Mouse (Mus musculus): ENCODE results near the gene Frmd4b. TPM values are rescaled to one million over a fixed set of nuclear protein-coding genes. Genes with fewer than 3 reads are reported as not detected.

The Frmd4b gene
- total RNA-seq, 2 experiments from 2014 or later, result 31.2 to 33.8 TPM

DNA sequence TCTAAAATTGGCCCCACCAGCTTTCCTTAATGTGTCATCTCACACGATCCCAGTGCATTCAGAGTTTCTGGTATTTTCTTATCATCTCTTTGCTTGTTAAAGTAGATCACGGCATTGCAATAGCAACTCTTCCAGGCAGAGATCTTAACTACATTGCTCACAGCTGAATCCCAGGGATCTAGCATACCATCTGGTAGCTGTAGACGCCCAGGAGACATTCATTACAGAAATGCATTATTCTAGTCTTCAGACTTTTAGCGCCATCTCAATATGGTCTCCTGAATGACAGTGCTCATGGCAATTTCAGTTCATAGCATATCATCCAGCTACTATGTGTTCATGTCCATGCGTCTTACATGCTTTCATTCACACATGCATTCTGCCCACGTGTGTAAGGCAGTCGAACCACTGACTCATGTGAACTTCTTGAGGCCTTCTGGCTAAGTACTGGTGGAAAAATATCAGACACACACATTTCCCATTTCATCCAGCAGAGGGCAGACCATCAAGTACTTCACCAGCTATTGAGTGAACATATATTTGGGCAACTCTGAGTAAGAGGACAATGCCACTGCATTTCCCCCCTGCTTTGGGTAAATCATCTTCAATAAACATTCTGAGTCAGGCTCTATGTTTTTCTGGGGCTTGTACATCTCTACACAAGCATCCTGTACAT, 197.4 kb downstream of the Frmd4b start:
- peak; percentile 83 to 86 for DNase-seq (ENCODE audit: low spot score in 2 of 2)

DNA sequence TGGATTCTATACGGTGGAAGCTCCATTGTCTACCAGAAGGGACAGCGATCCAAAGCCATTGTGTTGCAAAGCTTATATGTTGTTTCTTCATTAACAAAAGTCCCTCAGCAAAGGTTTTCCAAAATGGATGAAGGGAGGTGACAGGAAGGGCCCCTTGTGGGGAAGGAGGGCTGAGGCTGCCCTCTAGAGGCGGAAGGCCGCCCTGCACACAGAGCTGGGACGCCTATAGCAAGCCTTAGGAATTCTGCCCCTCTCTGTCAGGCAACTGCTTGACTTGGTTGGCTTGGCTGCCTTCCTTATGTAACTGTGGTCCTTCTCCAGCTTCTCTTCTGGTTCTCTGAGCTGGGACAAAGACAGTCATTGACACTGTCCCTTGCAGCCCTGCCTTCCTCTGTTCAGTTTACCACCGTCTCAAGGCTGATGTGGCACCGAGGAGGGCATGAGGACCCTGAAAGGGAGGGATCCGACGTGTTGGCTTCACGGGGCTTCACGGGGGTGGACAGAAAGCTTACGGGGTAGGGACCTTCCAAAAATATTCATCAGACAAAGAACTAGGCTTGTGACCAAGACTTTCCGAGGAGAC, 200.3 kb downstream of the Frmd4b start:
- DNase-seq (ENCODE audit: low spot score in 2 of 2), result peak; percentile 76 to 79

DNA sequence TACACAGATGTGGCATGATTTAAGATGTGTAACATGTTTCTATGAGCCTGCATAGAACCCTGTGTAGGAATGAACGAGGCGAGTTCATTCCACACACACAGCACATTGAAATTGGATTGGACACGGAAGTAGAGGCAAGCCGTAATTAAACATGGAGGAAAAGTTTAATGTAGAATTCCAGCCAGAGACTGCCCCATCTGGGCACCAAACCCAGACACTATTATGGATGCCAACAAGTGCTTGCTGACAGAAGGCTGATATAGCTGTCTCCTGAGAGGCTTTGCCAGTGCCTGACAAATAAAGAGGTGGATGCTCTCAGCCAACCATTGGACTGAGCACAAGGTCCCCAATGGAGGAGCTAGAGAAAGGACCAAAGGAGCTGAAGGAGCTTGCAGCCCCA, 201.8 kb downstream of the Frmd4b start:
- peak in 1 of 2 experiments; percentile 29 for DNase-seq (ENCODE audit: low spot score in 2 of 2)

DNA sequence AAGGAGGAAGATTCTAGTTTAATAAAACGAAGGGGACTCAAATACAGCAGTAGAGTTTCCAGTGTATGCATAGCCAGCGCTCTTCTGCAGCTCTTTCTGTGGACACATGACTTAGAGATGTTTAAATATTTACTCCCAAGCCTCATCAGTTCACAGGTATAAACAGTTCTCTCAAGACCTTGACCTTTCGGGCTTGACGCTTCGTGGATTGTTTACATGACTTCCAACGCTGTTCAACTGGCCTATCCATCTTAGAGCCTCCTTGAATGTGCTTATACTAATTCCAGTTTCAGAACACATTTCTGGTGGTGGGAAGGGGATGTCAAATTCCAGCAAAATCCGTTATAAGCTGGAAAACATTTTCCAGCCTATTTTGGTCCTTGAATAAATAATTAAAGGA, 203.9 kb downstream of the Frmd4b start:
- no peak for DNase-seq (ENCODE audit: low spot score in 2 of 2)

DNA sequence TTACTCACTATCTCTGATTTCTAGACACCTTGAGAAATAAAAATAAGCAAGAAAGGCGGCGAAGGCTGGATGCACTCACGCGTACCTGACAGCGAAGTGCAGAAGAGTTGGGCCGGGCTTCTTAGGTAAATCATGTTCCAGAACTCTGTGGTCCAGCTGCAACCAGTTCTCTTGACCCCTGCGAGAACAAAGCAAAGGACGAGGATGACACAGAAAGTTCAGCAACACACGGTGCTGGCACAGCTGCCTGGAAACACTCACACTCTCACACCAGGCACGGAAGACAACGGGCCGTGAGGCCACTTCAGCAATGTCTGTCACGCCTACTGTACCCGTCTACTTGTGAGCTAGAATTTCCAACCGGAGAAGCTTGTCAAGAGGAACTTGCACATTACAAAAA, 204.9 kb downstream of the Frmd4b start:
- no peak for DNase-seq (ENCODE audit: low spot score in 2 of 2)

DNA sequence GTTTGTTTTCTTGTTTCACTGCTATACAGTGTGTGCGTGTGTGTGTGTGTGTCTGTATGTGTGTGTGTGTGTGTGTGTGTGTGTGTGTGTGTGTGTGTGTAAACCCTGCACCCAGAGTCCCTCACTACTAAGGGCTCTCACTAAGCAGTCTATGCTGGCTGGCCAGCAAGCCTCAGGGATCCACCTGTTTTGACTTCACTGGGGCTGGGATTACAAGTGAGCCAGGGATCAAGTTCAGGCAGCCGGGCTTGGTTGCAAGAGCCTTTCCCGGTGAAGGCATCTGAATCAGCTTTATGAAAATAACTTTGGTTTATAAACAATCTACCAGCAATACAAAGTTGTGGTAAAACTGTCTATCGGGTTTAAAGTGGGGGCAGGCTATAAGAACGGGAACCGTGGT, 206.0 kb downstream of the Frmd4b start:
- DNase-seq (ENCODE audit: low spot score in 2 of 2), result no peak

DNA sequence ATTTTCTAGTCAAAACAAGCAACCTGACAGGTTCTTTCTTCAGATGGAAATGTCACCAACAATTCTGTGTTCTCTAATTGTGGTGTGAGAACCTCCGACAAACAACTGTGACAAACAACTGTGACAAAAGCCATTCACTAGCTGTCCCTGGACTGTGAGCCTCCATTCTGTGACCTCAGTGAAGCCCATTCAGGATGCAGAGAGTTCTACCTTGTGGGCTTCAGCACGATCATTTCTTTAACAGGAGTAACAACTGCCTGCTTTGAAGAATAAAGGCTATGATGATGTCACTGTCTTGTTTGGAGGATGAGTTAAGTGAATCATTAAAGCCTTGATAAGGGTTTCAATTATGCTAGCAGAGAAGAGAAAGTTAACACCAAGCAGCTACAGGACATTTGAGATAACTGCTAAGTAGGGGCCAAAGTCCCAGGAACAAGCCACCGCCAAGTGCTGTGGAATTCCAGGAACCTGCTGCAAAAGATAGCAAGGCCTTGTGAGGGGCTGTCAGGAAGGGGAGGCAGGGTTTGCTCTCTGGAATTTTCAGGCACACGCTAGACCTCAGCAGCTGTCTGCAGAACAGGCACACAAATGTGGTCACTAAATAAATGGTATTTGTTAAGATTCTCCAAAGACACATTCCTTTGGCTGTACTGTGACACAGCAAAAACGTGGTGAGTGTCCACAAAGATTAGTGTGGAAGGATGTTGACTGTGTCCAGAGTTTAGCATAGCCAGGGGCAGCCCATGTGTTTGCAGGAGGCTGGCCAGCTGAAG, 207.7 kb downstream of the Frmd4b start:
- no peak for DNase-seq (ENCODE audit: low spot score in 2 of 2)

DNA sequence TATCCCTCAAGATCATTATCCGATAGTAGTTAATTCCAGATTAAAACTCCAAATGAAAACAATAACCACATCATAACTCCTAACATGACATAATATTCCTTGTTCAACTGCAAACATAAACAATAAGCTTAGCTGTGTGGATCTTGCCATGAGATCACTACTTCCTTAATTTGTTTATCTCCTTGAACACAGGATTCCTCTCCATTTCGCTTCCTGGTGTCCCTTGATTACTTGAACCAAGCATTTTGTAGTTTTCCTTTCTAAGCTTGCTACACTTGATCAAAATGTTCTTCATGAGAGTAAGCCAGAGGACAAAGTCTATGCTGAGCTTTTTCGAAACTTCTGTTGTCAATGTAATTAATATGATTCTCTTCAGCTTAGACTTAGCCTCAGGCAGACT, 209.4 kb downstream of the Frmd4b start:
- DNase-seq (ENCODE audit: low spot score in 2 of 2), result no peak

DNA sequence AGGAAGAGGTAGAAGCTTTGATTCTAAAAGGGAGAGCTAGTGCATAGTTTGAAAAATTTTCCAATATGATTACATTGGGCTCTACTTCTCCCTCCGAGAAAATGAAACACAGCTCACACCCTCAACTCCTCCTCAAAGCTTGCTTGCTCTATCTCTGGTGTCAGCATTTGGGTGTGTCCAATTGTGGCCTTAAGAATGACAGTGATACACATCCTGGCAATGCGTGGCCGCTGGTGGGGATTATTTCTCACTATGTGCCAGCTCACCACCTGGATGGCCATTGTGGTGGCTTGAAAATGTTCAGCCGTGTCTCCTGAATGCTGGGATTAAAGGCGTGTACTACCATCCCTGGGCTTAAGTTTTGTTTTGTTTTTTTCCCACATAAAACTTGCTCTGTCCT, 209.9 kb downstream of the Frmd4b start:
- no peak for DNase-seq (ENCODE audit: low spot score in 2 of 2)

DNA sequence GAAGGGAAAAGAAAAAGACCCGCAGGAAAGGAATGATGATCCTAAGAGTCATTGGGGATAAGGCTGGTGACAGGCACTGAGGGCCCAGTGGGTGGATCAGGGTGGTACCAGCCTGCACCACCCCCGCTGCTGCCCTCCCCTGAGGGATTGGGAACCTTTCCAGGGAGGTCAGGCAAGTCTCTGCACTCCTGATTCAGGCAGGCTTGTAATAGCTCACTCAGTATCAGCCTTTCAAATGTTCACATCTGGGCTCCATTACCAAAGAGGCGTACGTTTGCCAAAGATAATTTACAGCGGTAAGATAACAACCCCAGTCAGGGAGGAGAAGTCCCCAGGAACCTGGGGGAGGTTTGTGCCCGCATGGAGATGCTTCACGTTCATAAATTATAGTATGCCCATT, 212.0 kb downstream of the Frmd4b start:
- no peak for DNase-seq (ENCODE audit: low spot score in 2 of 2)

DNA sequence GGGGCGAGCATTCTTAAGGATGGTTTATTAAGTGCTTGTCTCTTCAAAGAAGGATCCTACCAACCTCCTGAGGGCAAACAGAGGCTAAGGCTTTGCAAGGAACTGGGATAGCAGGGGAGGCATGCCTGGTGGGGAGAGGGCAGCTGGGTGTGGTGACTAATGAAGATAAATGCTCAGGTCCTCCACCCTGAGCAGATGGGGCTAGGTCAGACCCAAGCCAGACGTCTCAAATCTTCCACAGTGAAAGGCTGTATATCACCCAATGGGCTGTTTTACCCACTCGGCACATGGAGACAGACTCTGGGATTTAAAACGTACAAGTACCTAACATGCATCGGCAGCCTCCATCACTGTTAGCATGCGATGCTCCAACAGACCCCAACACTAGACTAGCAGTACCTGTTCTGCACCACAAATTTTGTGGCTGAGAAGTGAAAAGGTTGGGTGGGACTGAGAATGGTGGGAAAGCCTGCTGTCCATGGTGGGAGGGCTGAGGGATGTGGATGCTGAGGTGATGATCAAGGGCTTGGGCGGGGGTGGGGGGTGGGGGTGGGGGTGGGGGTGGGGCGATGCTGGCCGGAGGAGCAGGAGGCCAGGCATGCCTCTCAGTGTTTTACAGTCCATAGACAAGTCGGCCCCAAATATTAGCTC, 214.4 kb downstream of the Frmd4b start:
- no peak for DNase-seq (ENCODE audit: low spot score in 2 of 2)

DNA sequence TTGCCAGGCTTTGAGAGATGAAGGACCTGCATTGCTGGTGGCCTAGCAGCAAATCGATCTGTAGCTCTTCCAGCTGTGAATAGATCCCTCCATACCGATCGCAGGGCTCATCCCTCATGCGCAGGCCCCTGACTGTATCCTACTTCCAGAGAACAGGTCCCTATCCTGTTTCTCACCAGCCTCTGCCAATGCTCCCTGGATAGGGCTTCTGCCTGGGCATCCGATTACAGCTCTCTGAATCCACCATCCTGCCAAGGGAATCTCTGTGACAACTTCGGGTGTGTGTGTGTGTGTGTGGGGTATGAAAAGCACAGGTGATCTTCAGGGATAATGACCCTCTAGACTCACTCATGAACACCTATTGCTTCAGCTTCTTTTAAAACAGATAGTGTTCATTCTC, 216.9 kb downstream of the Frmd4b start:
- no peak for DNase-seq (ENCODE audit: low spot score in 2 of 2)

DNA sequence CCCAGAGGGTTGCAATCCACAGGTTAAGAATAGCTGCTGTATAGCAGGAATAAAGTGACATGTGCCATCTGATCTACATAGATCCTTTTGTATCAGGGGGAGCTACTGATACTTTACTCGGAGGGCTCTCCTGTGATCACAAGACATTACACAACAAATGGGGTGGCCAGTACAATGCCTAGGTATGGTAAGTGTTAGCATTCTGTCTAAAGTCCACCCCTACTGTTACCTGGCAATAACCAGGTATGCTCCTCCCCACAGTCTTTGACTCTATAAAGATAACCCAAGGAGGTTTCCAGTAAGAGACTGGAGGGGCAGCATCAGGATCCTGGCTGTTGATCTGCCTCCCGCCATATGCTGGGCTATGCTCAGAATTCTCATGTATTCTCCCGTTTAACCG, 219.4 kb downstream of the Frmd4b start:
- DNase-seq (ENCODE audit: low spot score in 2 of 2), result no peak

DNA sequence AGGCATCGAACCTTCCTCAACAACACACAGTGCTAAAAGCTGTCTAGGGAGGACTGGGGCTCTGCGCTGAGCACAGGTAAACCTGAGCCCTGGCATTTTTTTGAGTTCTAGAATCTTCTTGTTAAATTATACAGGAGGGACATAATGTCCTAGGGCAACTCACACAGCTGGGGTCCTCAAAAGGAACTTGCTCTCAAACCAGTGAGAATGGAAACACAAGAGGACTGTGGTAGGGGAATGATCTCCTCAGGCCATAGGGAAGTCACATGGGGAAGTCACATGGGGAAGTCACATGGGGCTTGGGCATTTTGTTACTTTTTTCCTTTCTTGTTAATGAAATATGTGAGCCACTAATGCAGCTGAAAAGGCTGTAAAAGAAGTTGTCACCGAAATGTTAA, 220.4 kb downstream of the Frmd4b start:
- DNase-seq (ENCODE audit: low spot score in 2 of 2), result no peak

DNA sequence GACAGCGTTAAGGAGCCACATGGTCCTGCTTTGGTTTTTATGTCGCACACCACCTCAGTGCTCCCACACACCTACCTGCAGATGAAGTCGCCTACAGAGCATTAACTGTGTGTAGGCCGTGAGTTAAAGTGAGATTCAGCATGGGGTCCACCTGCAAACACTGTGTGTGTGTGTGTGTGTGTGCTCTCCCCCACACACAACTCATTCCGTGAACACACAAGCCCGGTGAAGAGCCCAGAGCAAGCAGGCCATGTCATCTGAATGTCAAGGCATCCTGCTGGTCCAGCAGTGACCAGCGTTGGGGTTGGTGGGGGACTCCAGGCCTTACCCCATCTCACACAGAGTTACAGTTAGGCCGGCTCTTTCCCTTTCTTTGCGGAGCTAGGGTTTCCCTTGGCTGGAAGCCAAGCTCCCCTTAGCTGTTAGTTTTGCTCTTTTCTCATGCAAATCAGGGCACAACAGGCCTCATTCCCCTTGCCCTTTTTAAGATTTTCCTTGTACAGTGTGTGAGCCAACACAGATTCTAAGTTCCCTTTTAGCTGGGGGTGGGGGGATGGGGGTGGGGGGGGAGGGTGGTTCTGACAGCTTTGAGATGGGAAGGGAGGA, 220.9 kb downstream of the Frmd4b start:
- DNase-seq (ENCODE audit: low spot score in 2 of 2), result peak; percentile 30 to 49

DNA sequence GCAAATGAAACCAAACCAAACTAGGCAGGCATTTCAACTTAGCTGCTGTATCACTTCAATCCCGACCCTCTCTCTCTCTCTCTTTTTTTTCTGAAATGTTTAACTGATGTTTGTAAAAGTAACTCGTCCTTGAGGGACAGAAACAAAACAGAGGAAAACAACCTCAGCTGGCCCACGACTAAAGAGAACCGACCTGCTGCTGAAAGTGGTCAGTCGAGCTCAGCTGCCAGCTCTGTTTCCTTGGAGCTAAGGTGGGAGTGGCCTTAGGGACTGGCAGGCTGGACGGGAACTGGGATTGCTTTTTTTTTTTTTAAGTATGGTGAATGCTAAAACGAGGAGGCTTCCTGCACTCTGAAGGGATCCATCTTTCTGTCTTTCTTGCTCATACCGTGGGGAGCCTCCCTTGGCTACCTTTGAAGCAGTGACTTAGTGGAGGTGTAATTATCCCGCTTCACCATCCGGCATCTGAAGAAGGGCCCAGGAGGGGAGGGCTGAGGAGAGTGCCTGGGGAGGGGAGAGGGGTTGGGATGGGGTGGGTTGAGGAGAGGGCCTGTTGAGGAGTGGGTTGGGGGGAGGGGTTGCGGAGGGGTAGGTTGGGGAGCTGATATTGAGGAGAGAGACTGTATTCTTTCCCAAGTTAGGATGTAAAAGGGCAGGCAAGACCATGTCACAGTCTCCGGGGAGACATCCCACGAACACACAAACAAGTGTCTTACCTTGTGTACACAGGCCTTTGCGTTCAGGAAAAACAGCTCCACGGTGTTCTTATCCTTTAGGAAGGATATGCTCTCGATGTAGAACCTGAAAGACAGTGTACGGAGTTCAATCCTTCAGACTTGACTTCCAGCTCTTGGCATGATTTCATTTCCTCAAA, 221.6 kb downstream of the Frmd4b start:
- peak; percentile 26 to 41 for DNase-seq (ENCODE audit: low spot score in 2 of 2)

DNA sequence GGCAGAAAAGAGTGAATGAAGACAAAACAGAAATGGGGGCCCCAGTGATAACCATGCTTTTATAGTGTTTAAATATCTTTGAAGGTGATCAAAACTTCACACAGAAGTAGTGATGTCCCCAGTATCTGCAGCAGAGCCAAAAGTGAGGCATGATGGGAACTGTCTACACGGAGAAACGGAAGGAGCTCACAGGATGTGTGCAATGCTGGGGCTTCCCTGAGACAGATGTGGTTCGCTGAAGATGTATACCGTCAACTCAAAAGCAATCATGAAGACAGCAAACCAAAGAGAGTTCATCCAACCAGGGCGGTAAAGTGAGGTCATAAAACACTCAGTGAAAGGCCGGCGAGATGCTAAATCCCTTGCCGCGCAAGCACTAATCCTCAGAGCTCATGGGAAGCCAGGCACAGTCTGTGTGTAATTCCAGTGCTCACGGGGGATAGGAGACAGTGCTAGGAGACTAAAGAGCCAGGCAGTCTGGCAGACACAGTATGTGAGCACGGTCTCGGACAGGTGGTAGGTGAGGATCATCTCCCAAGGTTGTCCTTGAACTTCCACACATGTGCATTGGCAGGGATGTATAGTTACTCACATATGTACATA, 222.8 kb downstream of the Frmd4b start:
- DNase-seq (ENCODE audit: low spot score in 2 of 2), result no peak

DNA sequence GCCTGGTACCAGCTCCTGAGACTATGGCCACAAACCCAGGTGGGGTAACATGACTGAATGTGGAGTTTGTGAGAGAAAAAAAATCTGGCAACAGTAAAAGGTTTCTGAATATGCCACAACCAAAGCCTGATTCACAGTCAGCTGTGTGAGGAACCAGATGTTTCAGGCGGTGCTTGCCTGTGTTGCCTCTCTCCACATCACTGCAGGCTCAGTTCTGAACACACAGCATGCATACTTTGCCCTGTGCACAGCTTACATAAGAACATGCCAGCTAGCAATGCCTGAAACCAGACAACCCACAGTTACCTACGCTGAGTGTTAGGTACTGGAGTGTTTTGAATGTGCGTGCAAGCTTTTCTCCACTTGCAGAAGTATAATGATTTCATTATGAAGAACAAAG, 224.4 kb downstream of the Frmd4b start:
- DNase-seq (ENCODE audit: low spot score in 2 of 2), result no peak

DNA sequence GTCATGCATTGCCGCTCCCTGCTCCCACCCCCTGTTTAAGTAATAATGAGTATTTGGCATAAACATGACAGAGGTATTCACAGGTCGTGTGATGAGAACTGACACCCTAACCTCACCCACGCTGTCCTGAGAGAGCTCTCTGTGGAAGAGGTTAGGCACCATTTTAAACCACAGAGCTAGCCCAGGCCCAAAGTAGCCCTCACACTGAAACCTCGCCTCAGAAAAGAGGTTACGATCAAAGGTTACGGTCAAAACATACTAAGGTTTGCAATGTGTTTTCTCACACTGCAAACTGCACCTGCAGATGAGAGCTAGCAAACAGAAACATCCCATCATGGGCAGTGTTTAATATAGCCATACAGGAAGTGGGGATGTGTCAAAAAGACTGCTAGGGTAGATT, 230.0 kb downstream of the Frmd4b start:
- DNase-seq (ENCODE audit: low spot score in 2 of 2), result no peak

DNA sequence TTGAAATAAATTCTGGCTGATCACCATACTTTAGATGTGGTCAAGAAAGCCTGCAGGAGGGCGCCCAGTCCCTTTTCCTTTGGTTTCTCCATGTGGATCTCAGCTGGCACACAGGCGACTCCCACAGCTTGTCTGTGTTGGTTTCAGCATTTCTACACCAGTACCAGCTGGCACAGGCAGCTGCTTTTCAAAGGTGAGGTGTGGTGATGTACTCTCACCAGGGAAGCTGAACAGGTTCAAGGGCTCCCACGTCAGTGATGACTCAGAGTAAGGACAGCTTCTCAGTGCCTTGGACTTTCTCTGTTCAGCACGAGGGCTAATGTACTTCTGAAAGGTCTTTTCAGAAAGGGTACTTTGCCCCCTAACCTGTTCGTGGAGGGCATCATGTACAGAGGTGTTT, 232.4 kb downstream of the Frmd4b start:
- DNase-seq (ENCODE audit: low spot score in 2 of 2), result peak in 1 of 2 experiments; percentile 8

All from layer of hippocampus, postnatal 10 days (tissue).